Mouse (Mus musculus): ENCODE data around the gene Kctd21.

DNA sequence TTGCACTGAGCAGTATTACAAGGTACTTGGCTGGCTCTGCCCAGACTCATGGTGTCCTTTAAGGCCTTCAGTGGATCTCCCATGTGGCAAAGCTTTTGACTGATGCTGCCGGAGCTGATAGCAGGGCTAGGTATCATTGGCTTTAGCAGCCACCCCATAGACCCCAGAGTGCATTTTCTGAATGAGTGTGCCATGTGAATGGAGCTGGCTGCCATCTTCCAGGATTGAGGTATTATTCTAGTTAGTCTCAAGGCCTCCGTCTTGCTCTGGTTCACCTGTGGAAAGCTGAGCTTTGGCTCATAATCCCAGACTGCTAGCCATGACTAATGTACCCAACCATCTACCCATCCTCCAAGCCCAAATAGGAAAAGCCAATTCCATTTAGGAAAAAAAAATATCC lies 25.3 kb upstream of the Kctd21 start:
- TF ChIP-seq POLR2A (IDR thresholded peaks at IDR 0.05; ENCODE audit: low read depth, low read length): no peak
- no peak for TF ChIP-seq CTCF (IDR thresholded peaks at IDR 0.05; ENCODE audit: borderline replicate concordance, insufficient read depth, low read length)
